Mouse (Mus musculus): Measurements from ENCODE around the gene Prkn. TPM values are rescaled to one million over a fixed set of nuclear protein-coding genes. Genes with fewer than 3 reads are reported as not detected.

Gene Prkn
- polyA plus RNA-seq, 1 experiment from 2014 or later: 5.7 TPM

GRCm38 (mm10) chr17:11817886-11818285, 977.7 kb downstream of the Prkn start:
- H3K36me3 ChIP-seq (ENCODE audit: control insufficient read depth, insufficient read depth, low read length): no peaks in the 10 kb centered on the region
- 59% methylated on average over 2 of the region's 2 CpGs for WGBS

GRCm38 (mm10) chr17:11819506-11819905, 979.3 kb downstream of the Prkn start:
- H3K36me3 ChIP-seq (ENCODE audit: control insufficient read depth, insufficient read depth, low read length): no peaks in the 10 kb centered on the region
- no peak overlapping the region for H3K27ac ChIP-seq (ENCODE audit: low read depth, low read length)
- no peak overlapping the region for H3K4me2 ChIP-seq (ENCODE audit: low read length)
- no peak overlapping the region for H3K4me3 ChIP-seq (ENCODE audit: low read length)
- no peak overlapping the region for H3K9ac ChIP-seq (ENCODE audit: low read depth, low read length)
- no peaks in the 10 kb centered on the region for H3K27me3 ChIP-seq (replicated peaks; ENCODE audit: control insufficient read depth, insufficient read depth, low read length)
- no peaks in the 10 kb centered on the region for H3K4me1 ChIP-seq (ENCODE audit: control insufficient read depth, insufficient read depth, low read depth, low read length)
- WGBS: 52% methylated on average over 8 of the region's 8 CpGs
- no peaks in the 10 kb centered on the region for H3K9me3 ChIP-seq (ENCODE audit: control insufficient read depth, low read length)
- no peak for ATAC-seq

More at GRCm38 (mm10) chr17:11817886-11818285, 977.7 kb downstream of the Prkn start:
- H3K9ac ChIP-seq (ENCODE audit: low read depth, low read length): no peak overlapping the region
- no peaks in the 10 kb centered on the region for H3K4me1 ChIP-seq (ENCODE audit: control insufficient read depth, insufficient read depth, low read depth, low read length)
- no peak for ATAC-seq
- no peaks in the 10 kb centered on the region for H3K27me3 ChIP-seq (replicated peaks; ENCODE audit: control insufficient read depth, insufficient read depth, low read length)
- no peaks in the 10 kb centered on the region for H3K9me3 ChIP-seq (ENCODE audit: control insufficient read depth, low read length)
- no peak overlapping the region for H3K4me2 ChIP-seq (ENCODE audit: low read length)
- H3K4me3 ChIP-seq (ENCODE audit: low read length): no peak overlapping the region
- H3K27ac ChIP-seq (ENCODE audit: low read depth, low read length): no peak overlapping the region

DNA sequence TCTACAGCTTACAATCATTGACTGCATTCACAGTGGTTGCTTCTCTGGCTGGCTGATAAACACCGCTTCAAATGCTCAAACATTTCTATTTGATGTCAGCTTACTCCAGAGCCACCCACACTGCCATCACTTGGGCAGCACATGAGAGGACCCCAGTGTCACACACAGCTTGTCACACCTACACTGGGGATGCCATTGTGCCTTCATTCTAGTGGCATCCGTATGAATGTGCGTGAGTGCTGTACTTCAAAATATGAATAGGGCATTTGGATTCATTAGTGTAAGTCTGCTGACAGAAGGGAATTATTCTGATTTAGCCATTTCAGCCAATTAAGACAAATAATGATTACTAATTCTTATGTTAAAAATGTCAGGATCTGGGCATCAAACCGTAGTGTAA, 980.6 kb downstream of the Prkn start:
- no peaks in the 10 kb centered on the region for H3K4me1 ChIP-seq (ENCODE audit: control insufficient read depth, insufficient read depth, low read depth, low read length)
- H3K4me3 ChIP-seq (ENCODE audit: low read length): no peak overlapping the region
- H3K27me3 ChIP-seq (replicated peaks; ENCODE audit: control insufficient read depth, insufficient read depth, low read length): no peaks in the 10 kb centered on the region
- H3K27ac ChIP-seq (ENCODE audit: low read depth, low read length): no peak overlapping the region
- H3K4me2 ChIP-seq (ENCODE audit: low read length): no peak overlapping the region
- H3K36me3 ChIP-seq (ENCODE audit: control insufficient read depth, insufficient read depth, low read length): no peaks in the 10 kb centered on the region
- 76% methylated on average over 4 of the region's 4 CpGs for WGBS
- no peak for ATAC-seq
- H3K9me3 ChIP-seq (ENCODE audit: control insufficient read depth, low read length): no peaks in the 10 kb centered on the region
- no peak overlapping the region for H3K9ac ChIP-seq (ENCODE audit: low read depth, low read length)

GRCm38 (mm10) chr17:11829501-11829900, 989.3 kb downstream of the Prkn start:
- no peaks in the 10 kb centered on the region for H3K36me3 ChIP-seq (ENCODE audit: control insufficient read depth, insufficient read depth, low read length)
- H3K4me3 ChIP-seq (ENCODE audit: low read length): no peak overlapping the region
- ATAC-seq: no peak
- no peaks in the 10 kb centered on the region for H3K4me1 ChIP-seq (ENCODE audit: control insufficient read depth, insufficient read depth, low read depth, low read length)
- no peaks in the 10 kb centered on the region for H3K9me3 ChIP-seq (ENCODE audit: control insufficient read depth, low read length)
- no peak overlapping the region for H3K4me2 ChIP-seq (ENCODE audit: low read length)
- no peaks in the 10 kb centered on the region for H3K27me3 ChIP-seq (replicated peaks; ENCODE audit: control insufficient read depth, insufficient read depth, low read length)
- no peak overlapping the region for H3K9ac ChIP-seq (ENCODE audit: low read depth, low read length)
- no peak overlapping the region for H3K27ac ChIP-seq (ENCODE audit: low read depth, low read length)
- 67% methylated on average over 3 of the region's 3 CpGs for WGBS

DNA sequence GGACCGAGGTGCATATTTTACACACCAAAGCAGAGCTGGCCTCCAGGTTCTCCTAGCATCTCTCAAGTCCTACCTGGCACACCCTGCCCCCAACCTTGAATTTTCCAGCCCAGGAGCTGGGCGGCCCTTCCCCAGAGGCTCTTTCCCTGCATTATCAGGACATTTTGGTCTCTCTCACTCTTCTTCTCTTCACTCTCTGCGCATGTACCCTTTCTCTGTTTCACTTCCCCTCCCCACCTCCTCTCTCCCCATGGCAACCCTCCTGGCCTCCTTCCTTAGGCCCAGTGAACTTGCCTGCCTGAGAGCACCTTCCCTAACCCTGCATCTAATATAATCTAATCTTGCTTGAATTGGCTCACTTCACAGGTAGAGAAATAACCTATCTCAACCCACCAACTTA, 996.9 kb downstream of the Prkn start:
- no peak overlapping the region for H3K9ac ChIP-seq (ENCODE audit: low read depth, low read length)
- H3K9me3 ChIP-seq (ENCODE audit: control insufficient read depth, low read length): no peaks in the 10 kb centered on the region
- H3K4me1 ChIP-seq (ENCODE audit: control insufficient read depth, insufficient read depth, low read depth, low read length): no peaks in the 10 kb centered on the region
- ATAC-seq: no peak
- no peak overlapping the region for H3K4me2 ChIP-seq (ENCODE audit: low read length)
- no peaks in the 10 kb centered on the region for H3K27me3 ChIP-seq (replicated peaks; ENCODE audit: control insufficient read depth, insufficient read depth, low read length)
- H3K4me3 ChIP-seq (ENCODE audit: low read length): no peak overlapping the region
- no peaks in the 10 kb centered on the region; the same call in 1 of the 2 replicates for H3K36me3 ChIP-seq (ENCODE audit: control insufficient read depth, insufficient read depth, low read length)
- 90% methylated on average over 3 of the region's 3 CpGs for WGBS
- no peak overlapping the region for H3K27ac ChIP-seq (ENCODE audit: low read depth, low read length)

- Histone ChIP-seq H3K9ac (ENCODE audit: low read depth, low read length) (no peak overlapping the region), H3K4me1 (ENCODE audit: control insufficient read depth, insufficient read depth, low read depth, low read length) (no peaks in the 10 kb centered on the region; the same call in 1 of the 2 replicates), H3K27me3 (replicated peaks; ENCODE audit: control insufficient read depth, insufficient read depth, low read length) (no peaks in the 10 kb centered on the region), H3K4me2 (ENCODE audit: low read length) (no peak overlapping the region), H3K4me3 (ENCODE audit: low read length) (no peak overlapping the region), H3K27ac (ENCODE audit: low read depth, low read length) (no peak overlapping the region), H3K9me3 (ENCODE audit: control insufficient read depth, low read length) (no peaks in the 10 kb centered on the region), H3K36me3 (ENCODE audit: control insufficient read depth, insufficient read depth, low read length) (no peaks in the 10 kb centered on the region; the same call in 1 of the 2 replicates)
- ATAC-seq: no peak
- 92% methylated on average over 4 of the region's 4 CpGs for WGBS
Observed at GRCm38 (mm10) chr17:11844436-11844835, 1004.3 kb downstream of the Prkn start.

DNA sequence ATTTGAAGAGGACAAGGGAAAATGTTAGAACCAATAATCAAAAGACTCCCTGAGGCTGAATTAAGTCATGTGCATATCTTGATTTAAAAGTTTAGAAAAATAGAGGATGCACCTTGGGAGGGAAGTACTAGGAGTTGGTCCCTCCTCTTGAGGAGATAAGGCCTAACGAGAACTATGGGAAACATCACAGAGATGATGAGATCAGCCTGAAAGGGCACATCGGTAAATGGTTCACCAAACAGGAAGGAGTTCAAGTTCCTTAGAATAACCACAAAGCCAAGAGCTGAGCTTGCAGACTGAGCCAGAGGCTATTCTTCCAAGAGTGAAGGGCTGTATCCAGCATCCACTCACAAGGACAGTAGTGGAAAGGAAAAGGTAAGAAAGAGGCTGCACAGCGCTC, 1004.8 kb downstream of the Prkn start:
- no peak overlapping the region for H3K27ac ChIP-seq (ENCODE audit: low read depth, low read length)
- no peak overlapping the region for H3K4me3 ChIP-seq (ENCODE audit: low read length)
- H3K4me1 ChIP-seq (ENCODE audit: control insufficient read depth, insufficient read depth, low read depth, low read length): no peaks in the 10 kb centered on the region; the same call in 1 of the 2 replicates
- 90% methylated on average over 3 of the region's 3 CpGs for whole genome bisulfite sequencing
- H3K36me3 ChIP-seq (ENCODE audit: control insufficient read depth, insufficient read depth, low read length): no peaks in the 10 kb centered on the region
- H3K27me3 ChIP-seq (replicated peaks; ENCODE audit: control insufficient read depth, insufficient read depth, low read length): no peaks in the 10 kb centered on the region
- H3K9ac ChIP-seq (ENCODE audit: low read depth, low read length): no peak overlapping the region
- no peaks in the 10 kb centered on the region for H3K9me3 ChIP-seq (ENCODE audit: control insufficient read depth, low read length)
- ATAC-seq: no peak
- H3K4me2 ChIP-seq (ENCODE audit: low read length): no peak overlapping the region

- 64% methylated on average over 2 of the region's 2 CpGs for WGBS
- H3K36me3 ChIP-seq (ENCODE audit: control insufficient read depth, insufficient read depth, low read length): no peaks in the 10 kb centered on the region
Observed at GRCm38 (mm10) chr17:11845506-11845905, 1005.3 kb downstream of the Prkn start.

GRCm38 (mm10) chr17:11854571-11854970, 1014.4 kb downstream of the Prkn start:
- no peak for ATAC-seq
- Histone ChIP-seq H3K9me3 (ENCODE audit: control insufficient read depth, low read length) (no peaks in the 10 kb centered on the region), H3K36me3 (ENCODE audit: control insufficient read depth, insufficient read depth, low read length) (no peaks in the 10 kb centered on the region), H3K27ac (ENCODE audit: low read depth, low read length) (no peak overlapping the region), H3K4me3 (ENCODE audit: low read length) (no peak overlapping the region), H3K4me2 (ENCODE audit: low read length) (no peak overlapping the region), H3K27me3 (replicated peaks; ENCODE audit: control insufficient read depth, insufficient read depth, low read length) (no peaks in the 10 kb centered on the region), H3K4me1 (ENCODE audit: control insufficient read depth, insufficient read depth, low read depth, low read length) (no peaks in the 10 kb centered on the region), H3K9ac (ENCODE audit: low read depth, low read length) (no peak overlapping the region)
- 86% methylated on average over 10 of the region's 10 CpGs for WGBS

More at GRCm38 (mm10) chr17:11845506-11845905, 1005.3 kb downstream of the Prkn start:
- ATAC-seq: no peak
- H3K27me3 ChIP-seq (replicated peaks; ENCODE audit: control insufficient read depth, insufficient read depth, low read length): no peaks in the 10 kb centered on the region
- no peak overlapping the region for H3K4me2 ChIP-seq (ENCODE audit: low read length)
- no peaks in the 10 kb centered on the region for H3K9me3 ChIP-seq (ENCODE audit: control insufficient read depth, low read length)
- no peak overlapping the region for H3K4me3 ChIP-seq (ENCODE audit: low read length)
- no peaks in the 10 kb centered on the region; the same call in 1 of the 2 replicates for H3K4me1 ChIP-seq (ENCODE audit: control insufficient read depth, insufficient read depth, low read depth, low read length)
- H3K27ac ChIP-seq (ENCODE audit: low read depth, low read length): no peak overlapping the region
- no peak overlapping the region for H3K9ac ChIP-seq (ENCODE audit: low read depth, low read length)
